12 mouse cellular contexts compared by ENCODE assay signal in genomic region chr8:123422781-123423159, GRCm38 (mm10). TPM values are rescaled to one million over a fixed set of nuclear protein-coding genes. Genes with fewer than 3 reads are reported as not detected.
A peak's percentile ranks its signal among the peaks of the same experiment; 100 is the strongest.
DNase-seq lines count a peak whose midpoint lies in the region; ATAC-seq and TF ChIP-seq lines count a peak whose summit lies in the region.
"Had no signal": no experiment of that assay in that cellular context is flagged by ENCODE, and none has a peak within 500 bp of the region (broad histone marks: within the 10 kb centered on the region; RNA-seq: fewer than 3 reads in every experiment).

No protein-coding gene starts in this region.

- H3K9me3 ChIP-seq in heart, embryonic 15.5 days (replicated peaks) = peaks cover 9% of the 10 kb centered on the region
- peaks cover 16% of the 10 kb centered on the region for H3K9me3 ChIP-seq in liver, postnatal 0 days (ENCODE audit: low read length)

- no peak overlapping the region for H3K4me3 ChIP-seq in heart, embryonic 15.5 days
- no peak overlapping the region for H3K4me3 ChIP-seq in C2C12 (ENCODE audit: insufficient read depth, poor library complexity, severe bottlenecking)
- H3K4me3 ChIP-seq in liver, postnatal 0 days (ENCODE audit: low read depth, low read length) = no peak overlapping the region

- no peaks in the 10 kb centered on the region for H3K79me3 ChIP-seq in C2C12 (ENCODE audit: low read depth)

- no peaks in the 10 kb centered on the region for H3K79me2 ChIP-seq in C2C12 (ENCODE audit: control insufficient read depth, insufficient read depth)

- no peak for TF ChIP-seq CTCF in C2C12 (IDR thresholded peaks at IDR 0.05; ENCODE audit: control insufficient read depth, insufficient read depth, insufficient read length)
- TF ChIP-seq CTCF in liver, postnatal 0 days (IDR thresholded peaks at IDR 0.05; ENCODE audit: low read depth) = no peak

- ATAC-seq in heart, embryonic 15.5 days (replicated peaks; ENCODE audit: insufficient number of reproducible peaks, insufficient read depth, low FRiP score, low read depth) = 0 out of 2 replicates have a peak, but pooled peaks have one; percentile 18
- peak; percentile 39; the same call in 1 of the 2 replicates for ATAC-seq in erythroid progenitor cell, adult 5-6 weeks (replicated peaks; ENCODE audit: low FRiP score, poor library complexity, severe bottlenecking)
- ATAC-seq in liver, postnatal 0 days = no peak
- ATAC-seq: CD4-positive, CD25-positive, alpha-beta regulatory T cell, adult 4 months had no signal

- TF ChIP-seq EP300 in liver, postnatal 0 days (IDR thresholded peaks at IDR 0.05; ENCODE audit: low read depth) = no peak

- peaks cover 3% of the 10 kb centered on the region; the same call in 1 of the 2 replicates for H3K27me3 ChIP-seq in heart, embryonic 15.5 days
- H3K27me3 ChIP-seq in C2C12 (ENCODE audit: control insufficient read depth, insufficient read depth, insufficient read length) = no peaks in the 10 kb centered on the region
- H3K27me3 ChIP-seq in liver, postnatal 0 days (ENCODE audit: insufficient read depth, low read length) = no peaks in the 10 kb centered on the region
- H3K27me3 ChIP-seq: embryonic facial prominence, embryonic 15.5 days had no signal

- H3ac ChIP-seq in C2C12 (ENCODE audit: control insufficient read depth, insufficient read length, low read depth) = peak overlapping the region; percentile 47

- intact Hi-C loops in heart, postnatal 25 days (cut with DNase I) = loop anchor here (5.0 kb wide), 1 partner anchor 105 kb away; the partner anchor contains the start of gene Fanca

- no peaks in the 10 kb centered on the region for H3K36me3 ChIP-seq in heart, embryonic 15.5 days
- peaks cover 26% of the 10 kb centered on the region for H3K36me3 ChIP-seq in C2C12 (ENCODE audit: control insufficient read depth, insufficient read depth)
- no peaks in the 10 kb centered on the region for H3K36me3 ChIP-seq in liver, postnatal 0 days (replicated peaks; ENCODE audit: insufficient read depth, low read length)
- H3K36me3 ChIP-seq: embryonic facial prominence, embryonic 15.5 days had no signal

- DNase-seq in heart, postnatal 25 days (ENCODE audit: low spot score) = no peak
- no peak for DNase-seq in liver, postnatal 0 days
- DNase-seq in right cerebral cortex, postnatal 4 days = no peak
- DNase-seq in thymus, adult 18-20 months = no peak
- DNase-seq in spleen, postnatal 10 days (ENCODE audit: low spot score in 2 of 2) = no peak

- WGBS in heart, embryonic 15.5 days = 15% methylated on average over 3 of the region's 3 CpGs
- 11% methylated on average over 3 of the region's 3 CpGs for WGBS in liver, postnatal 0 days (ENCODE audit: insufficient replicate concordance)

- peak overlapping the region; percentile 61 for H3K4me2 ChIP-seq in heart, embryonic 15.5 days
- H3K4me2 ChIP-seq in liver, postnatal 0 days (ENCODE audit: low read depth, low read length) = peak overlapping the region; percentile 65; the same call in 1 of the 2 replicates

- no peak overlapping the region for H3K9ac ChIP-seq in heart, embryonic 15.5 days
- H3K9ac ChIP-seq in liver, postnatal 0 days (replicated peaks) = no peak overlapping the region
- H3K9ac ChIP-seq: embryonic facial prominence, embryonic 15.5 days; liver, embryonic 14.5 days had no signal

- H3K27ac ChIP-seq in heart, embryonic 15.5 days = no peak overlapping the region
- H3K27ac ChIP-seq in liver, postnatal 0 days (ENCODE audit: low read depth) = no peak overlapping the region
- H3K27ac ChIP-seq: embryonic facial prominence, embryonic 15.5 days; liver, embryonic 14.5 days had no signal

- peaks cover 4% of the 10 kb centered on the region; the same call in 1 of the 2 replicates for H3K4me1 ChIP-seq in heart, embryonic 15.5 days (replicated peaks)
- no peaks in the 10 kb centered on the region for H3K4me1 ChIP-seq in liver, postnatal 0 days (ENCODE audit: insufficient read depth)
- H3K4me1 ChIP-seq: embryonic facial prominence, embryonic 15.5 days had no signal

TF ChIP-seq in C2C12, 6 proteins besides CTCF, POLR2A, EP300 and RAD21:
- TF ChIP-seq MYOD1 (IDR thresholded peaks at IDR 0.05; ENCODE audit: control insufficient read depth, insufficient read length, low read depth) (no peak), MAX (IDR thresholded peaks at IDR 0.05) (no peak)

RNA-seq across cellular contexts. Expression of gene Def8, which starts 0.6 kb away (rescaled TPM):
- 25.7 and 33.3 TPM in 2 replicates for polyA plus RNA-seq in heart, embryonic 15.5 days (2015; fragmentation: Nextera tagmentation; extraction: Ambion mirVana)
- total RNA-seq in heart, postnatal 25 days (2021) = 10 to 100 TPM; 56.9 to 59.6 TPM
- polyA plus RNA-seq in C2C12 (2012; fragmentation: generic; extraction: Trizol) = 23.9 TPM
- total RNA-seq in erythroid progenitor cell, adult 5-6 weeks (2015; ENCODE audit: low replicate concordance) = 8.8 and 15.1 TPM in 2 replicates
- total RNA-seq in erythroid progenitor cell, adult 5-6 weeks (2017; ENCODE audit: low replicate concordance) = 3.5 and 8.9 TPM in 2 replicates
- polyA plus RNA-seq in liver, postnatal 0 days (2015; fragmentation: Nextera tagmentation; extraction: Ambion mirVana) = 10.1 and 11.6 TPM in 2 replicates

RNA-seq across cellular contexts. Expression of gene Tubb3, which starts 11.5 kb away (rescaled TPM):
- 2.1 and 21.6 TPM in 2 replicates for polyA plus RNA-seq in heart, embryonic 15.5 days (2015; fragmentation: Nextera tagmentation; extraction: Ambion mirVana)
- total RNA-seq in heart, postnatal 25 days (2021) = under 1 TPM; 0.25 to 0.34 TPM
- polyA plus RNA-seq in C2C12 (2012; fragmentation: generic; extraction: Trizol) = 140 TPM
- not detected in 2 replicates for total RNA-seq in erythroid progenitor cell, adult 5-6 weeks (2015; ENCODE audit: low replicate concordance)
- total RNA-seq in erythroid progenitor cell, adult 5-6 weeks (2017; ENCODE audit: low replicate concordance) = not detected in 2 replicates
- 0.20 and 0.24 TPM in 2 replicates for polyA plus RNA-seq in liver, postnatal 0 days (2015; fragmentation: Nextera tagmentation; extraction: Ambion mirVana)

RNA-seq across cellular contexts. Expression of gene Mc1r, which starts 15.9 kb away (rescaled TPM):
- polyA plus RNA-seq in heart, embryonic 15.5 days (2015; fragmentation: Nextera tagmentation; extraction: Ambion mirVana) = 0.08 TPM in 1 of 2 replicates, not detected in the other
- total RNA-seq in heart, postnatal 25 days (2021) = not detected
- 0.01 TPM for polyA plus RNA-seq in C2C12 (2012; fragmentation: generic; extraction: Trizol)
- total RNA-seq in erythroid progenitor cell, adult 5-6 weeks (2015; ENCODE audit: low replicate concordance) = not detected in 2 replicates
- total RNA-seq in erythroid progenitor cell, adult 5-6 weeks (2017; ENCODE audit: low replicate concordance) = not detected in 2 replicates
- not detected in 2 replicates for polyA plus RNA-seq in liver, postnatal 0 days (2015; fragmentation: Nextera tagmentation; extraction: Ambion mirVana)
- total RNA-seq: heart, adult 8-10 months had no signal

RNA-seq across cellular contexts. Expression of gene Tcf25, which starts 49.2 kb away (rescaled TPM):
- polyA plus RNA-seq in heart, embryonic 15.5 days (2015; fragmentation: Nextera tagmentation; extraction: Ambion mirVana) = 137 and 144 TPM in 2 replicates
- 100 to 1,000 TPM; 113 to 157 TPM for total RNA-seq in heart, postnatal 25 days (2021)
- polyA plus RNA-seq in C2C12 (2012; fragmentation: generic; extraction: Trizol) = 128 TPM
- 36.4 and 48.6 TPM in 2 replicates for total RNA-seq in erythroid progenitor cell, adult 5-6 weeks (2015; ENCODE audit: low replicate concordance)
- total RNA-seq in erythroid progenitor cell, adult 5-6 weeks (2017; ENCODE audit: low replicate concordance) = 27.2 and 70.3 TPM in 2 replicates
- polyA plus RNA-seq in liver, postnatal 0 days (2015; fragmentation: Nextera tagmentation; extraction: Ambion mirVana) = 54.1 and 54.9 TPM in 2 replicates

RNA-seq across cellular contexts. Expression of gene Afg3l1, which starts 54.9 kb away (rescaled TPM):
- polyA plus RNA-seq in heart, embryonic 15.5 days (2015; fragmentation: Nextera tagmentation; extraction: Ambion mirVana) = 40.2 and 41.6 TPM in 2 replicates
- total RNA-seq in heart, postnatal 25 days (2021) = 10 to 100 TPM; 58.0 to 58.2 TPM
- polyA plus RNA-seq in C2C12 (2012; fragmentation: generic; extraction: Trizol) = 35.9 TPM
- total RNA-seq in erythroid progenitor cell, adult 5-6 weeks (2015; ENCODE audit: low replicate concordance) = 8.6 and 13.4 TPM in 2 replicates
- total RNA-seq in erythroid progenitor cell, adult 5-6 weeks (2017; ENCODE audit: low replicate concordance) = 6.5 and 9.6 TPM in 2 replicates
- polyA plus RNA-seq in liver, postnatal 0 days (2015; fragmentation: Nextera tagmentation; extraction: Ambion mirVana) = 22.0 and 24.3 TPM in 2 replicates
